Mouse (Mus musculus) hindbrain, postnatal 0 days (tissue): Measurements from ENCODE around the gene Smyd2. TPM values are rescaled to one million over a fixed set of nuclear protein-coding genes. Genes with fewer than 3 reads are reported as not detected.

ENCODE experiments used
- ATAC-seq: fragments of 200-750 bp; cut with Nextera tagmentation; 2 replicates; pipeline ENCODE4 v1.8.0; 2017; ENCODE audit warnings: mild to moderate bottlenecking, moderate TSS enrichment, moderate library complexity
- DNase-seq: peaks from one replicate; pipeline ENCODE4 v3.0.0-alpha.2; 2015; ENCODE audit warnings: low spot score
- H3K27ac ChIP-seq: fragments of 300-500 bp; sonication (generic); 2 replicates; pipeline ENCODE4 v1.5.1; 2014; ENCODE audit warnings: mild to moderate bottlenecking
- H3K27me3 ChIP-seq: fragments of 300-500 bp; sonication (generic); 2 replicates; pipeline ENCODE4 v1.6.1; 2014; ENCODE audit warnings: low read length, mixed read lengths; ENCODE audit not compliant: insufficient read depth
- H3K36me3 ChIP-seq: fragments of 300-500 bp; sonication (generic); 2 replicates; pipeline ENCODE4 v1.6.1; 2014; ENCODE audit warnings: low read length, mixed read lengths; ENCODE audit not compliant: insufficient read depth
- H3K4me1 ChIP-seq: fragments of 300-500 bp; sonication (generic); 2 replicates; pipeline ENCODE4 v1.6.1; 2014; ENCODE audit warnings: antibody characterized with exemption, low read length, mixed read lengths; ENCODE audit not compliant: insufficient read depth
- H3K4me2 ChIP-seq: fragments of 300-500 bp; sonication (generic); 2 replicates; pipeline ENCODE4 v1.6.1; 2014; ENCODE audit warnings: low read depth, mild to moderate bottlenecking, low read length, moderate library complexity, mixed read lengths
- H3K4me3 ChIP-seq: fragments of 300-500 bp; sonication (generic); 2 replicates; pipeline ENCODE4 v1.5.1; 2014; ENCODE audit warnings: low read length
- H3K9ac ChIP-seq: fragments of 300-500 bp; sonication (generic); replicated peaks from 2 replicates; pipeline ENCODE4 v1.6.1; 2014; ENCODE audit warnings: mild to moderate bottlenecking, low read length, moderate library complexity, mixed read lengths
- H3K9me3 ChIP-seq: fragments of 300-500 bp; sonication (generic); 2 replicates; pipeline ENCODE4 v1.6.1; 2016; ENCODE audit warnings: low read length, mixed read lengths
- CTCF ChIP-seq: IDR thresholded peaks from 2 replicates; pipeline ENCODE4 v1.5.1; 2016; ENCODE audit warnings: antibody characterized with exemption, control low read depth, low read depth
- WGBS: fragments of 180-500 bp; shearing (Covaris S2); extraction: QIAGEN DNeasy Blood & Tissue Kit; methylation state at CpG from one replicate; pipeline ENCODE4 v1.1.7; 2014; 5-methylcytosine and 5-hydroxymethylcytosine counted together
- polyA plus RNA-seq: library from polyadenylated mRNA; unstranded; fragments of >200 nt; fragmentation: Nextera tagmentation; extraction: Ambion mirVana; gene quantifications from 2 replicates; pipeline ENCODE4 v1.2.1, GENCODE M21; 2015
- total RNA-seq: library from RNA; depleted of rRNA; stranded (reverse); fragments of >200 nt; gene quantifications from 2 replicates; pipeline ENCODE4 v1.2.3, GENCODE M21; 2014

Gene Smyd2
- total and polyA plus RNA-seq, 2 experiments from 2014 or later: 61.9 to 81.8 TPM

GRCm38 (mm10) chr1:189903169-189903568 is 19.0 kb downstream of the Smyd2 start:
- Histone ChIP-seq H3K27me3 (no peaks in the 10 kb centered on the region), H3K36me3 (peaks cover 5% of the 10 kb centered on the region; the same call in 1 of the 2 replicates), H3K27ac (no peak overlapping the region), H3K4me2 (no peak overlapping the region), H3K4me3 (no peak overlapping the region), H3K9ac (no peak overlapping the region), H3K9me3 (no peaks in the 10 kb centered on the region), H3K4me1 (no peaks in the 10 kb centered on the region)
- TF ChIP-seq CTCF: no peak
- DNase-seq (no peak), ATAC-seq (no peak)
- 84% methylated on average over 11 of the region's 11 CpGs for WGBS

- ATAC-seq (no peak), DNase-seq (no peak)
- no peak overlapping the region for H3K4me2 ChIP-seq
- no peak overlapping the region for H3K9ac ChIP-seq
- H3K27me3 ChIP-seq: no peaks in the 10 kb centered on the region
- H3K36me3 ChIP-seq: peaks cover 5% of the 10 kb centered on the region; the same call in 1 of the 2 replicates
- no peak overlapping the region for H3K4me3 ChIP-seq
- no peak for TF ChIP-seq CTCF
- H3K9me3 ChIP-seq: no peaks in the 10 kb centered on the region
- H3K4me1 ChIP-seq: no peaks in the 10 kb centered on the region
- WGBS: 76% methylated on average over 9 of the region's 9 CpGs
- no peak overlapping the region for H3K27ac ChIP-seq
These were observed 19.8 kb downstream of the Smyd2 start for GRCm38 (mm10) chr1:189902413-189902812.

- Histone ChIP-seq H3K9me3 (no peaks in the 10 kb centered on the region), H3K36me3 (peaks cover 18% of the 10 kb centered on the region; the same call in 1 of the 2 replicates), H3K9ac (no peak overlapping the region), H3K4me3 (no peak overlapping the region), H3K27ac (no peak overlapping the region), H3K4me1 (no peaks in the 10 kb centered on the region), H3K27me3 (no peaks in the 10 kb centered on the region), H3K4me2 (no peak overlapping the region)
- no peak for ATAC-seq
- WGBS: 94% methylated on average over 6 of the region's 6 CpGs
- DNase-seq: no peak
- TF ChIP-seq CTCF: no peak
These were observed 22.6 kb downstream of the Smyd2 start for GRCm38 (mm10) chr1:189899526-189899925.

GRCm38 (mm10) chr1:189898708-189899107 is 23.5 kb downstream of the Smyd2 start:
- Histone ChIP-seq H3K9me3 (no peaks in the 10 kb centered on the region), H3K27me3 (no peaks in the 10 kb centered on the region), H3K36me3 (peaks cover 18% of the 10 kb centered on the region; the same call in 1 of the 2 replicates), H3K9ac (no peak overlapping the region), H3K4me3 (no peak overlapping the region), H3K4me1 (no peaks in the 10 kb centered on the region), H3K4me2 (no peak overlapping the region), H3K27ac (no peak overlapping the region)
- no peak for ATAC-seq
- DNase-seq: no peak
- no peak for TF ChIP-seq CTCF
- 87% methylated on average over 13 of the region's 13 CpGs for WGBS

GRCm38 (mm10) chr1:189897861-189898260 is 24.3 kb downstream of the Smyd2 start:
- WGBS: 64% methylated on average over 9 of the region's 9 CpGs
- DNase-seq (no peak), ATAC-seq (no peak)
- no peaks in the 10 kb centered on the region for H3K9me3 ChIP-seq
- TF ChIP-seq CTCF: no peak
- H3K9ac ChIP-seq: no peak overlapping the region
- no peak overlapping the region for H3K4me3 ChIP-seq
- H3K4me2 ChIP-seq: no peak overlapping the region
- no peak overlapping the region for H3K27ac ChIP-seq
- no peaks in the 10 kb centered on the region for H3K27me3 ChIP-seq
- H3K36me3 ChIP-seq: peaks cover 18% of the 10 kb centered on the region; the same call in 1 of the 2 replicates
- no peaks in the 10 kb centered on the region for H3K4me1 ChIP-seq

- H3K9ac ChIP-seq: no peak overlapping the region
- 53% methylated on average over 9 of the region's 9 CpGs for WGBS
These were observed 28.0 kb downstream of the Smyd2 start for GRCm38 (mm10) chr1:189894191-189894590.

GRCm38 (mm10) chr1:189888749-189889148 is 33.4 kb downstream of the Smyd2 start:
- H3K9ac ChIP-seq: no peak overlapping the region
- TF ChIP-seq CTCF: no peak
- H3K27me3 ChIP-seq: no peaks in the 10 kb centered on the region
- ATAC-seq (no peak), DNase-seq (no peak)
- no peaks in the 10 kb centered on the region for H3K4me1 ChIP-seq
- H3K4me3 ChIP-seq: no peak overlapping the region
- no peak overlapping the region for H3K27ac ChIP-seq
- WGBS: 67% methylated on average over 10 of the region's 10 CpGs
- H3K4me2 ChIP-seq: no peak overlapping the region
- H3K36me3 ChIP-seq: no peaks in the 10 kb centered on the region
- H3K9me3 ChIP-seq: no peaks in the 10 kb centered on the region

More at GRCm38 (mm10) chr1:189894191-189894590, 28.0 kb downstream of the Smyd2 start:
- DNase-seq (peak; percentile 37), ATAC-seq (peak; percentile 53; the same call in 1 of the 2 replicates)
- H3K9me3 ChIP-seq: no peaks in the 10 kb centered on the region
- no peak overlapping the region for H3K4me2 ChIP-seq
- no peak overlapping the region for H3K4me3 ChIP-seq
- H3K36me3 ChIP-seq: peaks cover 13% of the 10 kb centered on the region; the same call in 1 of the 2 replicates
- H3K27ac ChIP-seq: no peak overlapping the region
- H3K4me1 ChIP-seq: no peaks in the 10 kb centered on the region
- TF ChIP-seq CTCF: no peak
- H3K27me3 ChIP-seq: no peaks in the 10 kb centered on the region
